Mouse (Mus musculus) liver, adult (tissue): ENCODE measurements at regions not wholly inside any gene's neighbourhood (a gene's known extent, or its start where the extent isn't known, plus 50 kb on each side); places are given as distances from the start of the nearest gene placed in this dataset.

Experiments used
- GATA4 ChIP-seq: IDR thresholded peaks from 2 replicates; pipeline ENCODE4 v1.6.1; 2014; ENCODE audit warnings: mild to moderate bottlenecking, low read length; ENCODE audit not compliant: insufficient replicate concordance

DNA sequence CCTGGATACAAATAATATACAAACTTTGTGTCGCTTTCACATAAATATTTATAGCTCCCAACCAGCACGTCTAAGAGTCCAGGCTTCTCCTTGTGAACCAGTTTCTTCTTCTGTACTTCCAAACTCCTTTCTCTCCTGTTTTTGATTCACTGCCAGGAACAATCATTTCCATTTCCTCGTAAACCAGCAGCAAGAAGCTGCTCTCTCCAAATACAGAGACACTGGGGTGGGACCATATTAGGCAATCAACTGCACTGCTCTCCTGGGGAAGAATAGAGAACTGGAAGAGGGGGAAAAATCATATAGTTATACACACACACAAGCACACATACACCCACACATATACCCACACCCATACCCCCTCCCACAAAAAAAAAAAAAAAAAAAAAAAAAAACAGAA, 871.7 kb upstream of the A1bg start:
- TF ChIP-seq GATA4 = no peak

DNA sequence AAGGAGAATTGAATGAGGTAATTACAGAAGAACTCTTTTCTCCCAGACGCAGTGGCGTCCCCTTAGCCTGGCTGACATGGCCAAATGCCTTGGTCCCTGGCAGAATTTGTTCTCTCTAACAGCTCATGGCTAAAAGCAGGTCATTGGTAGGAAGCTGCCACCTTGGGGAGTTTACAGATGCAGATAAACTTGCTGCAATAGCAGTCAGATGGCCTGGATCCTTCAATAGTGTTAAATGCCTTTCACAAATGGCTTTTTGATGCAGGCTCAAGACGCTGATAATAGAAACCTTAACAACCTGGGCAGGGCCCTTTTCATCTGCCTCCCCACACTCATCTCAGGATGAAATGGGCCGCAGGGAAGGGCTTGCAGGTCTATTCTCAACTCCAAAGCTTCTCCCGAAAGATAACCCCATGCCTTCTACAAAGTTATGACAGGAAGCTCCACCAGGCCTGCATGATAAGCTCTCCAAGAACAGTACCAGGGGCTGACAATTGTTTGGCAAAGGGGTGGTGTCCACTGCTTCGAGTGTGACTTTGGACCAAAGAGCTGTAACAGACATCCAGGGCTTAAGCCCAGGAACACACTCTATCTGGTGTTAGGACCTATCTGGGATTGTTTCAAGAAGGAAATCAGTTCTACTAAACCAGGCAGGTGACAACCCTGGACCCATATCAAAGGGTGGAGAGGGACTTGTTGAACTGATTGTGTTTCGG, 867.2 kb upstream of the A1bg start:
- TF ChIP-seq GATA4 = no peak

DNA sequence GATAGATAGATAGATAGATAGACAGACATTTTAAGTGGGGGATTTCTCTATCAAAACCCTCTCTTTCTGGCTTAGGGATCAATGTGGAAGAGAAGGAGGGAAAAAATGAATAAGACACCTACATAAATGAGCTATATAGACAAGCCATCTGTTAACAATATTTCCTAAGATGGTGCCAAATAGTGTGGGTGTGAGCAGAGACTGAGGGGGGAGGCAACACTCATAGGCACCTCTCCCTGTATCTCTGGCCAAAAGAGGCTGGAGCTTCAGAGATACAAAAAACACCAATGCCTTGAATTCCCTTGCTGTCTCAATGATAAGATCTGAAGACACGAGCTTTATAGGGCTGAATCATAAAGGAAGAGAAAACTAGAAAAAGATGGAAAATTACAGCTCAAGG, 864.2 kb upstream of the A1bg start:
- no peak for TF ChIP-seq GATA4

DNA sequence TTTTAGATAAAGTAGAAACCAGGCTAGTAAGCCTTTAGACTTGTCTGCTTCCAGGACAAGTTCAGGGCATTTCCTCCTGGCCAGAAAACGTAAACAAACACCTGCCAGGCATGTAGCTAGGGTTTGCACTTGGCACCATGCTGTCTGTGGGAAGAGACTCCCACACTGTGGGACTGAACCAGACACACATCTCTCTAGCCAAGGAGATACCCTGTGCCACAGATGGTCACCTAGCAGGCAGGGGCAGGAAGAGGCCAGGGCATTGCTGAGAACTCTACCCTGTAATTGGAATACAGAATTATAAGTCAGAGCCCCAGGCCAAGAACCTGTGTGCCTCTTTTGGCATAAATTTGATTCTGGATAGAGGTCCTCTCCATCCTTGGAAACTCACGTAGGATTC, 858.7 kb upstream of the A1bg start:
- no peak for TF ChIP-seq GATA4

DNA sequence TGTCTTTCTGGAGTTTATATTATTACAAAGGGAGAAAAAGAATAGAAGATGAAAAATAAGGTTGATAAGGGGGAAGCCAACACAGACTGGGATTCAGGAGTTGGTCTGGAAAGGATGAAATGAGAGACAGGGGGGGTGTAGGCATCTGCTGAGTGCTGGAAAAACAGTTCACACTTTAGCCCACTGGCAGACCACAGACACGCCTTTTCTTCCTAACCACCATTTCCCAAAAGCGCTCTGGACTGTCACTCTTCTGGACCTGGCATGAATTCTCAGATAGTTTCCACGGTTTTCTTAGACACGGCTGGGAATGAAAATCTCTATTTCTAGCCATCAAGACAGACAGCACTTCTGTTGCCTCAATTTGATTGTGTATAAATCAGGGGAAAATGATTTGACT, 850.2 kb upstream of the A1bg start:
- no peak for TF ChIP-seq GATA4

DNA sequence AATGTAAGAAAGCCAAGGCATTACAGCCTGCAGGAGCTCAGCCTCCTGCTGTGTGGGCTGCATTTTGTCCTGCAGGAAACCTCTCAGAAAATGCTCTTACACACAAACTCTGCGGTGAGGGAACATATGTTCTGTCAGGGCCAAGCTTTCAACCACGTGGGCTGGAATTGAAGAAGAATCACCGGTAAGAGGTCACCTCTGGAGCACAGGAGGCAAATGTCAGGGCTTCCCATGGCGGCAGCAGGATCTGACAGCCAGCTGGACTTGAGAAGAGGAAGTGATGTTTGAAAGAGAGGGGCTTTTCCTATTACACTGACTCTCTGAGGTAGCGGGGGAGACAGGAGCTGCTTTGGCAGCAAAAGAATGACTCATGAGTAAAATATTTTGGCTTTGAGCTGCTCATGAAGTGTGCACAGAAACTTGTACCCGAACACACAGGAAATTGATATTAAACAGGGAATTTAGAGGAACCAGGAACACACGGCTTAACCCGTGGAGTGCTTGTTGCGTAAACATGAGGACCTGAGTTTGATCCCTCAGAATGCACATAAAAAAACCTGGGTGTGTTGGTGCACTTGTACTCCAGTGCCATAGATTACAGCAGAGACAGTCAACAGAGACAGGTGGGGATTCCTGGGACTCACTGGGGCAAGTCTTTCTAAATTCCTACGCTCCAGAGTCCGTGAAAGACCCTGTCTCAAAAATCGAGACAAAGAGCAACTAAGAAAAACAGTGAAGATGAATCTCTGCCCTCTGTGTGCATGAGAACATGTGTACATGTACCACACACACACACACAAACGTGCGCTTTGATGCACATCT, 848.1 kb upstream of the A1bg start:
- TF ChIP-seq GATA4 = no peak

DNA sequence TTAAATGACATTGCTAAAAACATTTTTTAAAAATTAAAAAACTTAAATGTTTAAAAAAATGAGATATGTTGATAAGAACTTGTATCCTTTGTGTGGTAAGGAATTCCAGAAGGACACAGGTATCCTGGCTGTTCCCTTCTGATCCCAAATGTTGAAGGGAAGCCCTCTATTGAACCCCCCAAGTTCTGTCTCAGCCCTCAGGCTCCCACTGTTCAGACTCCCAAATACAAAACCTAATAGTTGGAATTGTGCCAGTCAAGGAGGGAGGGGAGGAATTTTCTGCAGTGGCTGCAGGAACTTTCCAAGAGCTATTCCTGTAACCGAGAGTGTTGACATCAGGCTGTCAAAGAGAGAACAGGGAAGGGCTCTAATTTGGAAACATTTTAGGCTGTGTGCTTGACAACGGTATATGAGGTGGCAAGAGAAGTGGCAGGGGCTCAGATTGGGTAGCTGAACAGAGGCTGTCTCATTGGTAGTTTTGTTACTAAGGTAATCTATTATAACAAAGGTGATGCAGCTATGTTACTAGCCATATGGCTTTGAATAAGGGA, 843.8 kb upstream of the A1bg start:
- no peak for TF ChIP-seq GATA4

DNA sequence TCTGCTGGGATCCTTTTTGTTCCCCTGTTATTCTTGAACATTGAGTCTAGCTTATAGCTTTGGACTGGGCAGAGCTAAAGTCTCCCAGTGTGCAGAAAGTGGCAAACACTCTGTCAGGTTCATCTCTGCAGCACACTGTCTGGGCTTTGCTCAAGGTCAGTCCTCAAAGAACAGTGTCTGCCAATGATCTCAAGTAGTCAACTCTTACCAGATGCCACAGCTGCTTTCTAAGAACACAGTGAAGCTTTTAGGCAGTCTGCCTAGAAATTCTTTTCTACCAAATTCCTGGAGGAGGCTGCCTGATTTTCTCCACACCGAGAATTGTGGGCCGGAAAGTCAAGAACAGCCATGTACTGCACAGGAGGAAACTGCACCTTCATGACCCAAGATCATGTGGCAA, 831.0 kb upstream of the A1bg start:
- no peak for TF ChIP-seq GATA4

DNA sequence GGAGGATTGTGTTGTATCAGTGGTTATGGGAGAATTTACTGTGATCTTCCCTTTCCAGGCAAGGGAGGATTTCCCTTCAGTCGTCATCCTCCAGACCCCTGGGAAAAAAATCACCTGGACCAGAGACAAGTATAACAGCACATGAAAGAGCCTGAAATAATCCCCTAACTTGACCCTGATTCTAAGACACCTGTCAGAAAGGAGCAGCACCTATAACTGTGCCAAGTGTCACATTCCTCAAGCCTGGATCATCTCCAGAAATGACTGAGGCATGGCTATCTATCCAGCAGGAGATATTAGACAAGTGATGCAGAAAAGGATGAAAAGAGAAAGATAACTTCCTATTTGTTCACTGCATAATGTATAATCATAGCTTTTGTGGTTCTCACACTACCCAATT, 800.9 kb upstream of the A1bg start:
- no peak for TF ChIP-seq GATA4

DNA sequence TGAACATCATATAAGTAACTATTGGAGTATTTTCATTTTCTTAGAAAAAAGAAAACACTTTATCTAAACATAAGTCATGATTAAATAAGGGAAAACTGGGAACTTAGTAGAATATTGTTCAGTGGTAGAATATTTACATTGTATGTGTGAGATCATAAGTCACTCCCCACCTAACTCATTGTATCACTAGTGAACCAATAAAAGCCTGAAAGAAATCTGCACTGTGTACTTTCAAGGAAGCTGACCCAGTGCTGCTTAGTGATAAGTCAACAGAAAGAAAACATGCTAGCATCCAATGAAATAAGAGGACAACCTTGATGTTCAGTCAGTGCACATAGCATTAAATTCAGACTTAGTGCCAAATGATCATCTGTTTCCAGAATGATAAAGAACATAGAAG, 795.7 kb upstream of the A1bg start:
- TF ChIP-seq GATA4 = no peak

DNA sequence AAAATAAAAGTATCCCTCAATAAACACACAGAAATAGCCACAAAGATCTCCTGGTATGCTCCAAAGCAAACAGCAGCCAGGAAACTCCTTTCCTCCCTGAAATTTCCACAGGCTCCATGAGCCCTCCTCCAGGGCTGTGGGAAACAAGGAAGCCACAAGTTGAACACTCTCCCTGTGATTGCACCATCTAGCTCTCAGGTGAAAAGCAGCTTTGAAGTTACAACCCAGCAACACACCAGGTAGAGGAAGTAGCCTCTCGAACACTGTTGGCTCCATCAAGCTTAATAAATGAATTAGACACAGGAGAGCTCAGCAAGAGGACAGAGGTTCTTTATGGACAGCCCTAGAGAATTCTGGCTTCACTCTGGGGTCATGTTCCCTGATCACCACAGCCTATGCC, 794.4 kb upstream of the A1bg start:
- TF ChIP-seq GATA4 = no peak

DNA sequence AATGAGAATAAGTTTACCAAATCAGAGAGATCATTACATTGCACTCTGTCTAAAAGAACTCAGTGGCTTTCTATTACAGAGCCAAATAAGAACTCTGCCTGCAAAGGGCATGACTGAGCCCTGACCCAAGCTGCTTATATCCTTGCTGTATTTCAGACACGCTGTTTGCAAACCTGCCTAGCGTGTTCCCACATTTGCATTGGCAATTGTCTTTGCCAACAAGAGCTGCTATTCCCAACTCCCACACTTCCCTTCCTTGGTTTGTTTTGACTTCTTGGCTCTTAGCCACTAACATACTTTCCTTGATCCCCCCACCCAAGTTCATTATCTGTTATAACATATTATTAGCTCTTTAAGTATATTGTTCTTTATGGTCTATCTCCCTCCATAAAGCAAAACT, 791.1 kb upstream of the A1bg start:
- no peak for TF ChIP-seq GATA4

DNA sequence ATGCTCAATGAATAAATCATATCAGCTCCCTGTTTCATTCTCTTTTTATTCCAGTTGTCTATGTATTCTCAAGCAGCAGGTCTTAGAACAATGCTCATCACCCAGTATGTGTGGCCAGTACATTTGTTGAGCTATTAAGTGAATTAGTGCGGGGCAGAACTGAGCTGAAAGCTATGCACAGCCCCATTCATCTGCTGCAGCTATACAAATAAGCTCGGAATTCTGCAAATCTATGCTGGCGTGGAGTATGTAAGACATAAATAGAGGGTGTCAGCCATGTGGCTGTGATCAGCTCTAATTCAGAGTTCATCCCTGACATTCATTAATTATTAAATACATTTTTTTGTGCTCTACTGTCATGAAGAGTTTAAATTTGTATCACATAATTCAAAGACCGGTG, 786.1 kb upstream of the A1bg start:
- TF ChIP-seq GATA4 = no peak

DNA sequence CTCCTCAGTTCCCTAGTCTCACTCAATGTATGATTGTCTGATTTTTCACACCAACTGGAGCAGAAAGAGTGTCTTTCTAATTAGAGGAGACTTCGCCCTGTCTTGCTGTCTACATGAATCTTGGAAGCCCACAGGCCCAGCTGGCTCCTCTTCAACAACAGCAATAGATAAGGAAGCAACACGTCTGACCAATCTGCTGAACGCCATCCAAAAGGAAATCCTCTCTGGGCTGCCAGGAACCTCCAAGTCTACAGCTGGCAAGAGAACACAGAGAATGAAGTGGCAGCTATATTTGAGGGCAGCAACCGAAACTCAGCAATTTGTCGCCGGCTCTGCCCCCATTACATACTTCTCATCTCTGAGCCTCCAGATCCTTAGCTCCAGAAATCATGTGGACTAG, 785.1 kb upstream of the A1bg start:
- peak; percentile 66; the same call in 1 of the 2 replicates for TF ChIP-seq GATA4

DNA sequence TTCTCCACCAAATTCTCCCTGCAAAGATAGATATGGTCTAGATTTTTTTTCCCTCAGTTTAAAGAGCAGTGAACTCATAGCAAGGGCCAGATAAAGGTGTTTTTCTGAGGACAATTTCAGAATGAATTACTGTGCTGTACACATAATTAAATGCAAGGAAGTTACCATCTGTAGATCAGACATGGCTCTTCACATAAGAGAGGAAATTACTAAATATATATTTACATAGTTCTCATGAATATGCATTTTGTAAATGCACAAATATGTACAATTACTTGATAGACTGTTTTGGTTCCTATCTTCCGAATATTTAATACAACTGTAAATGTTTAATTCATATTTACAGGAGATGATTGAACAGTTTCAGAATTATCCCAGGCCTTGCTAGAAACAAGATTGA, 769.9 kb upstream of the A1bg start:
- no peak for TF ChIP-seq GATA4

DNA sequence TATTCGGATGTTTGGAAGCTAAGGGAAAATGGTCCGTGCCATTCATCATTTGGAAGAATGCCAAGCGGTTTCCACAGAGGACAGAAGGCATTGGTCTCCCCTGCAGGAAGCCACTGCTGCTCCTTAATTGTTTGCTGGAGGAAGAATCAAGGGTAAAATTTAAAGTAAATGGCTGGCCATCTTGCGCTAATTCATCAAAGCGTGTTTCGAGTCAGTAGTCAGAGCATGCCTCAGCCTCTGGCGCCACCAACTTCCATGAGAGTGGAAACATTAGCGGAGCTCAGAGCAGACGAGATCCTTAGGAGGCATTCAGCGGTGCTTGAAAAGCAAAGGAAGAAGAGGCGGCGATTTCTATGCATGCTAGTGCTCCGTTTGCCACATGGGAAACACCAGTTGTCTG, 767.6 kb upstream of the A1bg start:
- TF ChIP-seq GATA4 = no peak

DNA sequence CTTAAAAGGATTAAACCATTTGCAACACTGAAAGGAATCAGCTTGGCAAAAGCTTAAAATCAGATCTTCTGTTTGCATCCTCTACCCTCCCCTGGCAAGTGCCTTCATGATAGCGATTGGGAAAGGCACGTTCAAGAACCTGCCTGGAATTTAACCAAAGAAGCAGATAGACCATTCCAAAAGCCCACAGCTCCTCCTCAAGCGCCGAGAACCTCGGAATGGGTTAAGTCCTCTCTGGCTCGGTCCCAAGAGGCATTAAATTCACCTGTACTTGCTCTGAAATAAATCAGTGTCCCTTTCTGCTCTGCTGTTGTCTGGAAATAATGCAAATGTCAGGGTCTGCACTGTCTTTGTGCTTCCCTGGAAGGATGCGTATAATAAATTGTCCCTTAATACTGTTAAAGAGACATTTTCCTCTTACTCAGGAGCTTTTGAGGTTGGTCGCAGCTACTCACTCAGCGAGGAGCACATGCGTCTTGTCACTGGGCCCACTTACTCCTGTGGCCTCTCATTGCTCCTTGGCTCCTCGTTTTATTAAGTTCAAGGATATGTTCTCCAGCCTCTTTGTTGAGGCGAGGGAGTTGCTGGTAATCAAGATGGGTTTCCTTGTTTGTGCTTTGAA, 767.1 kb upstream of the A1bg start:
- no peak for TF ChIP-seq GATA4

DNA sequence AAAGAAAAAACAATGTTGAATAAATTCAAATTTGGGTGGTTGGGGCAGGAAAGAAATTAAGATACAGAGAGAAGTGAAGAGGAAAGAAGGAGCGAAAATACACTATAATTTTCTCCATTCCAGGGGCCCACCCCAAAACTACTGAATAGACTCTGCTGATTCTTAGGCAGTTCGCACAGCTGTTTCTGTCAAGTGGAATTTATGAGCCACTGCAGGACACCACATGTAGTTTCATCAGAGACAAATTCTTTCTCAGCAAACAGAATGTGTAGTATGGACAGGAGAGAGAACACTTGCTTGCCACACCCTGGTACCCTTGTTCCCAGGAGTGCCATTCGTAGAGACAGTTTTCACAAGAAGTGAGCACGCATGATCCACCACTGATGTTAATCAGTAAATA, 760.2 kb upstream of the A1bg start:
- no peak for TF ChIP-seq GATA4
